Mouse (Mus musculus) cerebellum, adult (tissue): ENCODE results near the gene Riok1.

Experiments
- ATAC-seq: cut with Nextera tagmentation; 2 replicates; pipeline ENCODE4 v1.9.2; 2017; ENCODE audit warnings: mild to moderate bottlenecking, moderate library complexity, mixed read lengths; ENCODE audit not compliant: insufficient number of reproducible peaks, low FRiP score, low TSS enrichment

The Riok1 gene

GRCm38 (mm10) chr13:38062678-38063077, 25.9 kb downstream of the Riok1 start:
- no peak for ATAC-seq

- no peak; the same call in 1 of the 2 replicates for ATAC-seq
Observed at GRCm38 (mm10) chr13:38064854-38065663, 28.3 kb downstream of the Riok1 start.

- no peak for ATAC-seq
Observed at GRCm38 (mm10) chr13:38070945-38071344, 34.1 kb downstream of the Riok1 start.

DNA sequence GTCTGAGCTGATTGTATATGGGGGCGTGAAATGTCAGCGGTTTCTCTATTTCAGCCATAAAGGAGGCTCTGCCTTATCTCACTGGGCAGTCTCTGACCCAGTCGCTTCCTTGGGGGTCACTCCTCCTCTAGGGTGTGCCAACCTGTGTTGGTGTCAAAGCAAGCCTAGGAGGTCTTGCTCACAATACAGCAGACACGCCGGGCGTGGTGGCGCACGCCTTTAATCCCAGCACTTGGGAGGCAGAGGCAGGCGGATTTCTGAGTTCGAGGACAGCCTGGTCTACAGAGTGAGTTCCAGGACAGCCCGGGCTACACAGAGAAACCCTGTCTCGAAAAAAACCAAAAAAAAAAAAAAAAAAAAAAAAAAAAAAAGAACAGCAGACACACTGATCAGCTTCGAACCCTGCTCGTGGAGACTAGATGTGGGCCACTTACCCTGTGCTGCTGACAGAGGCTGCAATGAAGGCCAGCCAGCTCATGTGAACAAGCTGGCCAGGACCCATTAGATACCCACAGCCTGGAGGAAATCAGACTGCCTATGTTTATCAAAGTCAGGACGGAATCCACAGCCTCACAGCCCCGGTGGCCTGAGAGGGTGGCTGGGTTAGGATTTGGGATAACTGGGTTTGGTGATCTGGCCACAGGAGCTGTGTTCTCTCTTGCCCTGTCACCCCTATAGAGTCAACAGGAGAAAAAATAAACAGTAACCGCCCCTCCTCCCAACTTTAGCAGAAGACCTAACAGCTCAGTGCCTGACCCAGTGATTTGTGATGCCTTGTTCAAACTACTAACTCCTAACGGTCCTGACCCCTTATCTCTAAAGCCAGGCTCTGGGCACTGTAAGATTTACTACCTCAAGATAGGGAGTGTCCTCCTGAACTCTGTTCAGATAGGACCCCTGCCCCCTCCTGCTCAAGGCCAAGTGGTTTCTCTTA, 36.8 kb downstream of the Riok1 start:
- ATAC-seq = no peak

- no peak for ATAC-seq
Observed at GRCm38 (mm10) chr13:38074404-38074803, 37.6 kb downstream of the Riok1 start.

DNA sequence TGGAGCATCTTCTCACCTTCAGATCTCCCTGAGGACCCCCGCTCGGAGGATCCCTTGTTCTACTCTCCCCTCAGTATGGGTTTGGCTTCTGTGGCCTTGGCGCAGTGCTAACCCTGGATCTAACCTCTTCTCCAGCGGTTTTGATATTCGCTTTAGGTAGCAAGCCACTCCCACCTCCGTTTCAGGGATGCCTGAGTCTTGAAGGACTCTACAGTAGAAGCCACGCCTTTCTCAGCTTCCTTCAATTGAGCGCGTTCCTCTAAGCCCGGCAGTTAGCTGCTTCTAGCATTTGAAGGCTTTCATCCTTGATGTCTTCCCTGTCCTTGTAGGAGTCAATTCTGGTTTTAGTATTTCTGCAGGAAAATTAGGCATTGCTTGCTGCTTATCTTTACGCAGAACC, 40.3 kb downstream of the Riok1 start:
- no peak for ATAC-seq

DNA sequence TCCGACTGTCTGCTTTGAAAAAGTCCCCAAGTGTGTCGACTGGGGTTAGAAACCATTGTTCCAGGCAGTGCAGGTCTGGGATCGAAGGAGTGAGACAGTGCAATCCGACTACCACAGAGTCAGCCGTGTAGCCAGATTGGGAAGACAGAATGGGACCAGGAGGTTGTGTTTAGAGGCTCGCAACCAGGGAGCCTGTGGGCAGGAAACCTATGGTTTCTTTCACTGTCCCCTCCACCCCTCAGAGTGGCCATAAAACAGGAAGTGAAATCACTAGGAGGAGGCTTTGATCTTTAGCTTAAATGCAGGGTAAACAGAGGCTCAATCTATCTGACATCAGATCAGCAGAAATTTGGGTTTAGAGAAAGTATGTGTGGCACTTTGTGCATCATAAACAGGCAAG, 42.0 kb downstream of the Riok1 start:
- no peak for ATAC-seq

DNA sequence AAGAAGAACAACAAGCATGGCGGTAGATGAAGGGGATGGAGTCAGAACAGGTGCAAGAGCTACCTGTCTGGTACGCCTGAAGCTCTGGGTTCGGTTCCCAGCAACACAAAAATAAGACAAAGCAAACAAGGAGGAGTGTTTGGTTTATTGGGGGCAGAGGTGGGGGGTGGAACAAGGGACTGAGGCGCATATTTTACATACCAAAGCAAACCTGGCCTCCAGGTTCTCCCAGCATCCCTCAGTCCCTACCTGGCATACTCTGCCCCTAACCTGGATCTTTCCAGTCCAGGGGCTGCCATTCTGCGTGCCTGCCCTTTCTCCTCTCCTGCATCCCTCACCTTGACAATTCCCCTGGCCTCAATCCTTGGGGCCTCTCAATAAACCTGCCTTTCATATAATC, 42.6 kb downstream of the Riok1 start:
- ATAC-seq = no peak

- ATAC-seq = no peak
Observed at GRCm38 (mm10) chr13:38080014-38080413, 43.2 kb downstream of the Riok1 start.

DNA sequence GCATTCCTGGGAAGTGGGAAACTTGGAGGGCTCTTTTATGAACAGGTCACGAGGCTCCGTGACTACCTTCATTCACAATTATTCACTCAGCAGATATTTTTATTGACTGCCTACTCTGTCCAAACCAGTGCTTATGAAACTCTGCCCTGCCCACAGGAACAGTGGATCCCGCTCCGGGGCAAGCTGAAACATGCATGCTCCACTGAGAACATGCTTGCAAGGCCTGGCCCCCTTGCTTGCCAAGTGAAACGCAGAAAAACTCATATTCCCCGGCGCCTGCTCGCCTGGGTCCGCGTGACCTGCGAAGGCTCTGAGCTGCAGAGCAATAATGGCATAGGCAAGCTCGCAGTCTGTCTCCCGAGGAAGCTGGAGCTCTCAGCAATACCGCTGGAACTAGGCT, 43.9 kb downstream of the Riok1 start:
- ATAC-seq = no peak

GRCm38 (mm10) chr13:38081161-38081560, 44.4 kb downstream of the Riok1 start:
- ATAC-seq = no peak

GRCm38 (mm10) chr13:38086711-38087110, 49.9 kb downstream of the Riok1 start:
- no peak for ATAC-seq

DNA sequence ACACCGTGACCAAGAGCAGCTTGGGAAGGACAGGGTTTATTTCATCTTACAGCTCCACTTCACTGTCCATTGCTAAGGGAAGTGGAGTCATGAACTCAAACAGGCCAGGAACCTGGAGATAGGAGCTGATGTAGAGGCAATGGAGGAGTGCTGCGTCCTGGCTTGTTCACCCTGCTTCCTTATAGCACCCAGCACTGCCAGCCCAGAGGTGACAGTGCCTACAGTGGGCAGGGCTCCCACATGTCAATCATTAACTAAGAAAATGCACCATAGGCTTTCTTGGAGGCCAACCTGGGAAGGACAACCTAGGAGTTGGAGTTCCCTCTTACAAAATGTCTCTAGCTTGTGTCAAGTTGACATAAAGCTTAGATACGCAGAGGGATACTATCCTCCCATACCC, 51.2 kb downstream of the Riok1 start:
- ATAC-seq = no peak

- no peak for ATAC-seq
Observed at GRCm38 (mm10) chr13:38089449-38089848, 52.7 kb downstream of the Riok1 start.

GRCm38 (mm10) chr13:38089871-38090270, 53.1 kb downstream of the Riok1 start:
- ATAC-seq = no peak

DNA sequence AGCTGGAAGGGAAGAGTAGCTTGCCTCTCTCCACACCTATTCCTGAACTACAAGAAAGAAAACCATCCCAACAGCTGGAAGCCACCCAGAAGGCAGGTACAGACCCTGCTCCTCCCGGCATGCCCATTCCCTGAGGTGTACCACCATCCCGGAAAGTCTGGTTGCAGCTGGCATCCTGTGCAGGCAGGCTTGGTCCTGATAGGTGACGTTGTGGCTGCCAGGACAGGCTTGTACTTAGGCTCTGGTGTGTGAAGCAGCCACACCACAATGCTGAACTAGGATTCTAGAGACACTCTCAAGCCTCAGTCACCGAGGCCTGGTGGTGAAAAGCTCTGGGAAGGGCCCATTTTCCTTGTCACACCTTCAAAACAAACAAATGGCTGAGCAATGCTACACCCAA, 59.4 kb downstream of the Riok1 start:
- ATAC-seq = no peak

GRCm38 (mm10) chr13:38103406-38103805, 66.6 kb downstream of the Riok1 start:
- ATAC-seq = no peak

- ATAC-seq = no peak
Observed at GRCm38 (mm10) chr13:38104501-38104900, 67.7 kb downstream of the Riok1 start.

- no peak for ATAC-seq
Observed at GRCm38 (mm10) chr13:38109081-38109480, 72.3 kb downstream of the Riok1 start.
